Mouse (Mus musculus): ENCODE data around the gene St6galnac6. TPM values are rescaled to one million over a fixed set of nuclear protein-coding genes. Genes with fewer than 3 reads are reported as not detected.

St6galnac6 gene
- polyA plus RNA-seq, 1 experiment from 2014 or later, result 7.0 TPM

- ATAC-seq (ENCODE audit: low FRiP score, low TSS enrichment), result no peak
- Histone ChIP-seq H3K4me1 (ENCODE audit: control insufficient read depth, insufficient read depth, low read length) (peaks cover 17% of the 10 kb centered on the region), H3K36me3 (ENCODE audit: control insufficient read depth, insufficient read depth, low read length) (no peaks in the 10 kb centered on the region), H3K4me3 (ENCODE audit: low read length) (no peak overlapping the region), H3K27me3 (ENCODE audit: control insufficient read depth, insufficient read depth, low read length) (no peaks in the 10 kb centered on the region), H3K9me3 (ENCODE audit: control insufficient read depth, low read length) (no peaks in the 10 kb centered on the region), H3K9ac (ENCODE audit: low read depth, low read length) (no peak overlapping the region), H3K4me2 (replicated peaks; ENCODE audit: low read depth, low read length) (no peak overlapping the region), H3K27ac (ENCODE audit: low read depth, low read length) (no peak overlapping the region)
- WGBS, result 90% methylated on average over 10 of the region's 10 CpGs
These were observed 35.0 kb downstream of the St6galnac6 start for GRCm38 (mm10) chr2:32634277-32635105.

- no peak for ATAC-seq (ENCODE audit: low FRiP score, low TSS enrichment)
- Histone ChIP-seq H3K4me3 (ENCODE audit: low read length) (no peak overlapping the region), H3K27me3 (ENCODE audit: control insufficient read depth, insufficient read depth, low read length) (no peaks in the 10 kb centered on the region), H3K27ac (ENCODE audit: low read depth, low read length) (peak overlapping the region; percentile 21; the same call in 1 of the 2 replicates), H3K4me1 (ENCODE audit: control insufficient read depth, insufficient read depth, low read length) (peaks cover 16% of the 10 kb centered on the region), H3K9me3 (ENCODE audit: control insufficient read depth, low read length) (no peaks in the 10 kb centered on the region), H3K4me2 (replicated peaks; ENCODE audit: low read depth, low read length) (no peak overlapping the region), H3K36me3 (ENCODE audit: control insufficient read depth, insufficient read depth, low read length) (no peaks in the 10 kb centered on the region), H3K9ac (ENCODE audit: low read depth, low read length) (no peak overlapping the region)
- 71% methylated on average over 7 of the region's 7 CpGs for WGBS
These were observed 37.1 kb downstream of the St6galnac6 start for GRCm38 (mm10) chr2:32636617-32637016.

GRCm38 (mm10) chr2:32637778-32638281 lies 38.3 kb downstream of the St6galnac6 start:
- no peaks in the 10 kb centered on the region for H3K9me3 ChIP-seq (ENCODE audit: control insufficient read depth, low read length)
- peak; percentile 71 for ATAC-seq (ENCODE audit: low FRiP score, low TSS enrichment)
- H3K4me2 ChIP-seq (replicated peaks; ENCODE audit: low read depth, low read length), result 0 out of 2 replicates have a peak overlapping the region, but pooled peaks have one; percentile 1
- no peak overlapping the region for H3K9ac ChIP-seq (ENCODE audit: low read depth, low read length)
- H3K27me3 ChIP-seq (ENCODE audit: control insufficient read depth, insufficient read depth, low read length), result no peaks in the 10 kb centered on the region
- WGBS, result 12% methylated on average over 11 of the region's 11 CpGs
- no peaks in the 10 kb centered on the region for H3K36me3 ChIP-seq (ENCODE audit: control insufficient read depth, insufficient read depth, low read length)
- H3K4me3 ChIP-seq (ENCODE audit: low read length), result no peak overlapping the region
- peak overlapping the region; percentile 71 for H3K27ac ChIP-seq (ENCODE audit: low read depth, low read length)
- peaks cover 16% of the 10 kb centered on the region for H3K4me1 ChIP-seq (ENCODE audit: control insufficient read depth, insufficient read depth, low read length)

GRCm38 (mm10) chr2:32639632-32640031 lies 40.1 kb downstream of the St6galnac6 start:
- ATAC-seq (ENCODE audit: low FRiP score, low TSS enrichment), result no peak
- H3K4me1 ChIP-seq (ENCODE audit: control insufficient read depth, insufficient read depth, low read length), result peaks cover 10% of the 10 kb centered on the region
- no peaks in the 10 kb centered on the region for H3K36me3 ChIP-seq (ENCODE audit: control insufficient read depth, insufficient read depth, low read length)
- no peak overlapping the region for H3K4me3 ChIP-seq (ENCODE audit: low read length)
- 69% methylated on average over 1 of the region's 1 CpGs for WGBS
- H3K27me3 ChIP-seq (ENCODE audit: control insufficient read depth, insufficient read depth, low read length), result no peaks in the 10 kb centered on the region
- no peak overlapping the region for H3K9ac ChIP-seq (ENCODE audit: low read depth, low read length)
- H3K4me2 ChIP-seq (replicated peaks; ENCODE audit: low read depth, low read length), result no peak overlapping the region
- no peaks in the 10 kb centered on the region for H3K9me3 ChIP-seq (ENCODE audit: control insufficient read depth, low read length)
- no peak overlapping the region for H3K27ac ChIP-seq (ENCODE audit: low read depth, low read length)

GRCm38 (mm10) chr2:32640550-32641051 lies 41.1 kb downstream of the St6galnac6 start:
- no peak overlapping the region for H3K4me2 ChIP-seq (replicated peaks; ENCODE audit: low read depth, low read length)
- peaks cover 10% of the 10 kb centered on the region for H3K4me1 ChIP-seq (ENCODE audit: control insufficient read depth, insufficient read depth, low read length)
- WGBS, result 56% methylated on average over 6 of the region's 6 CpGs
- no peak for ATAC-seq (ENCODE audit: low FRiP score, low TSS enrichment)
- H3K27me3 ChIP-seq (ENCODE audit: control insufficient read depth, insufficient read depth, low read length), result no peaks in the 10 kb centered on the region
- no peak overlapping the region for H3K9ac ChIP-seq (ENCODE audit: low read depth, low read length)
- H3K27ac ChIP-seq (ENCODE audit: low read depth, low read length), result no peak overlapping the region
- no peaks in the 10 kb centered on the region for H3K9me3 ChIP-seq (ENCODE audit: control insufficient read depth, low read length)
- no peak overlapping the region for H3K4me3 ChIP-seq (ENCODE audit: low read length)
- H3K36me3 ChIP-seq (ENCODE audit: control insufficient read depth, insufficient read depth, low read length), result no peaks in the 10 kb centered on the region

GRCm38 (mm10) chr2:32641810-32642209 lies 42.3 kb downstream of the St6galnac6 start:
- Histone ChIP-seq H3K4me3 (ENCODE audit: low read length) (no peak overlapping the region), H3K9ac (ENCODE audit: low read depth, low read length) (no peak overlapping the region), H3K9me3 (ENCODE audit: control insufficient read depth, low read length) (no peaks in the 10 kb centered on the region), H3K36me3 (ENCODE audit: control insufficient read depth, insufficient read depth, low read length) (no peaks in the 10 kb centered on the region), H3K4me2 (replicated peaks; ENCODE audit: low read depth, low read length) (no peak overlapping the region), H3K4me1 (ENCODE audit: control insufficient read depth, insufficient read depth, low read length) (peaks cover 15% of the 10 kb centered on the region), H3K27me3 (ENCODE audit: control insufficient read depth, insufficient read depth, low read length) (no peaks in the 10 kb centered on the region), H3K27ac (ENCODE audit: low read depth, low read length) (no peak overlapping the region)
- 86% methylated on average over 5 of the region's 5 CpGs for WGBS
- ATAC-seq (ENCODE audit: low FRiP score, low TSS enrichment), result no peak

GRCm38 (mm10) chr2:32642813-32643212 lies 43.3 kb downstream of the St6galnac6 start:
- Histone ChIP-seq H3K4me2 (replicated peaks; ENCODE audit: low read depth, low read length) (no peak overlapping the region), H3K27ac (ENCODE audit: low read depth, low read length) (no peak overlapping the region), H3K9me3 (ENCODE audit: control insufficient read depth, low read length) (no peaks in the 10 kb centered on the region), H3K36me3 (ENCODE audit: control insufficient read depth, insufficient read depth, low read length) (no peaks in the 10 kb centered on the region), H3K4me1 (ENCODE audit: control insufficient read depth, insufficient read depth, low read length) (peaks cover 11% of the 10 kb centered on the region), H3K4me3 (ENCODE audit: low read length) (no peak overlapping the region), H3K9ac (ENCODE audit: low read depth, low read length) (no peak overlapping the region), H3K27me3 (ENCODE audit: control insufficient read depth, insufficient read depth, low read length) (no peaks in the 10 kb centered on the region)
- ATAC-seq (ENCODE audit: low FRiP score, low TSS enrichment), result no peak
- WGBS, result 63% methylated on average over 7 of the region's 7 CpGs

- no peak overlapping the region for H3K4me3 ChIP-seq (ENCODE audit: low read length)
- H3K4me1 ChIP-seq (ENCODE audit: control insufficient read depth, insufficient read depth, low read length), result peaks cover 6% of the 10 kb centered on the region; the same call in 1 of the 2 replicates
- H3K27me3 ChIP-seq (ENCODE audit: control insufficient read depth, insufficient read depth, low read length), result no peaks in the 10 kb centered on the region
- no peaks in the 10 kb centered on the region for H3K36me3 ChIP-seq (ENCODE audit: control insufficient read depth, insufficient read depth, low read length)
- H3K27ac ChIP-seq (ENCODE audit: low read depth, low read length), result no peak overlapping the region
- H3K9me3 ChIP-seq (ENCODE audit: control insufficient read depth, low read length), result no peaks in the 10 kb centered on the region
- 61% methylated on average over 9 of the region's 9 CpGs for WGBS
- ATAC-seq (ENCODE audit: low FRiP score, low TSS enrichment), result no peak
- no peak overlapping the region for H3K9ac ChIP-seq (ENCODE audit: low read depth, low read length)
- no peak overlapping the region for H3K4me2 ChIP-seq (replicated peaks; ENCODE audit: low read depth, low read length)
These were observed 44.6 kb downstream of the St6galnac6 start for GRCm38 (mm10) chr2:32644083-32644482.
